Comparison of ENCODE assay signal across 8 mouse cellular contexts in genomic region chr15:27788122-27788759, GRCm38 (mm10).
DNase-seq lines count a peak whose midpoint lies in the region; ATAC-seq and TF ChIP-seq lines count a peak whose summit lies in the region.

No protein-coding gene starts in this region.

- H3K9me3 ChIP-seq in limb, embryonic 10.5 days (replicated peaks), result no peaks in the 10 kb centered on the region
- no peaks in the 10 kb centered on the region for H3K9me3 ChIP-seq in midbrain, embryonic 15.5 days

- TF ChIP-seq CTCF in heart, adult 2 months (IDR thresholded peaks at IDR 0.05), result no peak

- peak overlapping the region; percentile 79 for H3K27ac ChIP-seq in heart, adult 2 months
- peak overlapping the region; percentile 93 for H3K27ac ChIP-seq in limb, embryonic 10.5 days
- peak overlapping the region; percentile 70 for H3K27ac ChIP-seq in midbrain, embryonic 15.5 days

- H3K4me3 ChIP-seq in heart, adult 2 months, result peak overlapping the region; percentile 5
- H3K4me3 ChIP-seq in limb, embryonic 10.5 days, result peak overlapping the region; percentile 71
- H3K4me3 ChIP-seq in midbrain, embryonic 15.5 days, result peak overlapping the region; percentile 14

- peak; percentile 39 to 41 for DNase-seq in cerebellum, postnatal 10 days
- DNase-seq in cerebellum, adult 11-12 months, result no peak
- peak; percentile 53 for DNase-seq in adipocyte (ENCODE audit: low spot score)
- peak; percentile 61 to 63 for DNase-seq in heart, adult 2 months
- DNase-seq in limb, embryonic 10.5 days (ENCODE audit: low spot score), result peak; percentile 62
- DNase-seq in thymus, postnatal 10 days (ENCODE audit: low spot score in 2 of 2), result no peak

- H3K9ac ChIP-seq in heart, adult 2 months (ENCODE audit: low read depth, low read length), result peak overlapping the region; percentile 80
- H3K9ac ChIP-seq in midbrain, embryonic 15.5 days, result peak overlapping the region; percentile 19; the same call in 1 of the 2 replicates

- intact Hi-C loops in heart, adult 2 months (cut with DNase I), result no loop called here

- ATAC-seq in midbrain, embryonic 15.5 days (replicated peaks), result peak; percentile 46
- no peak for ATAC-seq in megakaryocyte, adult 5-6 weeks (ENCODE audit: poor library complexity, severe bottlenecking)

- H3K79me2 ChIP-seq in heart, adult 2 months (replicated peaks; ENCODE audit: control insufficient read depth, insufficient read depth, low read length), result no peaks in the 10 kb centered on the region

- WGBS in heart, adult 2 months, result 29% methylated on average over 17 of the region's 17 CpGs
- 26% methylated on average over 17 of the region's 17 CpGs for WGBS in limb, embryonic 10.5 days
- WGBS in midbrain, embryonic 15.5 days, result 9% methylated on average over 17 of the region's 17 CpGs

- no peaks in the 10 kb centered on the region for H3K27me3 ChIP-seq in heart, adult 2 months (ENCODE audit: control insufficient read depth, insufficient read depth, low read length)
- no peaks in the 10 kb centered on the region for H3K27me3 ChIP-seq in limb, embryonic 10.5 days (ENCODE audit: low read depth, poor library complexity, severe bottlenecking)
- no peaks in the 10 kb centered on the region for H3K27me3 ChIP-seq in midbrain, embryonic 15.5 days (replicated peaks)

- 0 out of 2 replicates have a peak, but pooled peaks have one; percentile 34 for TF ChIP-seq POLR2A in heart, adult 2 months (IDR thresholded peaks at IDR 0.05; ENCODE audit: insufficient read depth, low read depth, low read length)

- 0 out of 2 replicates have a peak, but pooled peaks have one; percentile 29 for TF ChIP-seq EP300 in heart, adult 2 months (IDR thresholded peaks at IDR 0.05; ENCODE audit: insufficient read depth, low read depth, low read length)

- H3K4me1 ChIP-seq in heart, adult 2 months (ENCODE audit: control insufficient read depth, insufficient read depth, low read length), result peaks cover 38% of the 10 kb centered on the region
- peaks cover 96% of the 10 kb centered on the region for H3K4me1 ChIP-seq in limb, embryonic 10.5 days
- H3K4me1 ChIP-seq in midbrain, embryonic 15.5 days, result peaks cover 85% of the 10 kb centered on the region

- H3K4me2 ChIP-seq in midbrain, embryonic 15.5 days, result peak overlapping the region; percentile 31

- peaks cover 2% of the 10 kb centered on the region for H3K36me3 ChIP-seq in heart, adult 2 months (ENCODE audit: control insufficient read depth, insufficient read depth, low read length)
- H3K36me3 ChIP-seq in limb, embryonic 10.5 days, result peaks cover 3% of the 10 kb centered on the region; the same call in 1 of the 2 replicates
- H3K36me3 ChIP-seq in midbrain, embryonic 15.5 days (replicated peaks), result no peaks in the 10 kb centered on the region

Comparison
In these comparisons a context has a peak if more than half of its experiments do, and no peak if none do; other contexts are left out.
1. DNase-seq: peak in cerebellum, postnatal 10 days (2 of 2), adipocyte (single experiment), heart, adult 2 months (2 of 2) and limb, embryonic 10.5 days (single experiment); none in cerebellum, adult 11-12 months (single experiment) and thymus, postnatal 10 days (0 of 2).
2. H3K4me3 ChIP-seq: peak in every context shown above with its lines; median percentile 71 in limb, embryonic 10.5 days; 14 in midbrain, embryonic 15.5 days; 5 in heart, adult 2 months.
3. Peak in every context shown above with its lines, with median percentiles within 50 percentile points of each other: H3K27ac ChIP-seq.